Mouse (Mus musculus): Measurements from ENCODE around the gene Oprd1.

Oprd1 gene

DNA sequence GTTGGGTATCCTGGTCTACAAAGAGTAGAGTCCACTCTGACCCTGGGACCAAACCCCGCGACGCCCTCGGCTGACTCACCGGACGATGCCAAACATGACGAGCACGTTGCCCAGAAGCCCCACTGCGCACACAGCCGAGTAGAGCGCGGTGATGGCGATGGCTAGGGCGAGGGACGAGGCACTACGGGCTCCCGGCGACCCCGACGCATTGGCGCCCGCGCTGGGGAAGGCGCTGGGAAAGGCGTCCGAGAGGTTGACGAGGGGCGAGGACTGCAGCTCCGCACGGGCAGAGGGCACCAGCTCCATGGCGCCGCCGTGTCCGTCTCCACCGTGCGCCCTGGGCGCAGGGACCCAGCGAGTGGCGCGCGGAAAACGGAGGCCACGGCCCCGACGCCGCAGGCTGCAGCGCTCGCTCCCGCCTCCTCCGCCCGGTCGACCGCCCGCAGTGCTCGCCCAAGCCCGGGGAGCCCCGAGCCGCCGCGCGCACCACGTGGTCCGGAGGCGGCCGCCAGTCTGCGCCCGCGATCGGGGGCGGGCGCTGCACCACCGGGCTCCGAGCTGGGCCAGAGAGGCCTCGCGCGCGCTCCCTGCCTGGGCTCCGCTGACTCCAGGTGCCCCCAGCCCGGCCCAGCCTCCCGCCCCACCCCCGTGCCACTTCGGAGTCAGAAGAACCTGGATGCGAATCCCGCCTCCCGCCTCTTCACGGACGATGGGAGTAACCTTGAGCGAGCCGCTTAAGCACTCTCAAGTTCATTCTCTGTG, at the start of gene Oprd1:
Gene Oprd1 (minus strand): TSS at position 407 of the 762 bp plus-strand sequence.
- DNase-seq (ENCODE audit: low read depth, low spot score) = peak; percentile 46

DNA sequence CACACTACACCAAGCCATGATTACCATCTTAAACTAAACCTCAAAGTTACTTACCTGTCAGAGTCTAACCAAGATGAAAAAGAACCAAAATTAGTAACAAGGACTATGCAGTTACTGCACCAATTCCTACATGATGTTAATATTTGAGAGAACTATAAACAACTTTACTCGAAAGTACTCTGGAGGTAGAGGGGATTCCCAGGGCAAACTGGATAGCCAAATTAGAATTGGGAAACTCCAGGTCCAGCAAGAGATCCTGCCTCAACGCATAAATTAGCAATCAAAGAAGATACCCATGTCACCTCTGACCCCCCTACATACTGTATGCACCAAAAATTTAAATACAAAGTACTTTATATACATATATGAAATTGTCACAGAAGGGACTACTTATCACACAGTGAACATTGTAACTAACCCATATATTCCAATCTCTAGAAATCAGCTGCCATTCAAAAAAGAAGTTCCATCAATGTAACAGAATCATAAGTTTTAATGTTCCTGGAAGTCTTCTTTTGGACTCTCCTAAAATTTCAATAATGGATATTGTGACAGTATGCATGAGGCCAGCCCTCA, 43.6 kb upstream of the Oprd1 start:
- no peak for DNase-seq (ENCODE audit: low read depth, low spot score)

DNA sequence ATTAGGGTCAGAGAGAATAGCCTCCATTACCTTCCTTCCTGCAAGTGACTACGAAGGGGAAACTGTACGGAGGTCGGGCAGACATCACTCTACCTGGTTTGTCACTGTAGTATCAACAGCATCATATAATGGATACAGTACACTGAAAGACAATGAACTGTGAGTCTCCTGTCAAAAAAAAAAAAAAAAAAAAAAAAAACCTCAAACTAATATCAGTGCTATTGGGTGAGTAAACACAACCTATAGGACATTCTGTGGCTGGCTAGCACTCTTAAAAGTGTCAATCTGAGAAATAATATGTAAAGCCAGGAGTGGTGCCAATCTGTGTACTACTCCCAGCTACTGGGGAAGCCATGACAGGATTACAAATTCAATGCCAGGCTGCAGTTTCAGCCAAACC, 38.9 kb upstream of the Oprd1 start:
- no peak for DNase-seq (ENCODE audit: low read depth, low spot score)

DNA sequence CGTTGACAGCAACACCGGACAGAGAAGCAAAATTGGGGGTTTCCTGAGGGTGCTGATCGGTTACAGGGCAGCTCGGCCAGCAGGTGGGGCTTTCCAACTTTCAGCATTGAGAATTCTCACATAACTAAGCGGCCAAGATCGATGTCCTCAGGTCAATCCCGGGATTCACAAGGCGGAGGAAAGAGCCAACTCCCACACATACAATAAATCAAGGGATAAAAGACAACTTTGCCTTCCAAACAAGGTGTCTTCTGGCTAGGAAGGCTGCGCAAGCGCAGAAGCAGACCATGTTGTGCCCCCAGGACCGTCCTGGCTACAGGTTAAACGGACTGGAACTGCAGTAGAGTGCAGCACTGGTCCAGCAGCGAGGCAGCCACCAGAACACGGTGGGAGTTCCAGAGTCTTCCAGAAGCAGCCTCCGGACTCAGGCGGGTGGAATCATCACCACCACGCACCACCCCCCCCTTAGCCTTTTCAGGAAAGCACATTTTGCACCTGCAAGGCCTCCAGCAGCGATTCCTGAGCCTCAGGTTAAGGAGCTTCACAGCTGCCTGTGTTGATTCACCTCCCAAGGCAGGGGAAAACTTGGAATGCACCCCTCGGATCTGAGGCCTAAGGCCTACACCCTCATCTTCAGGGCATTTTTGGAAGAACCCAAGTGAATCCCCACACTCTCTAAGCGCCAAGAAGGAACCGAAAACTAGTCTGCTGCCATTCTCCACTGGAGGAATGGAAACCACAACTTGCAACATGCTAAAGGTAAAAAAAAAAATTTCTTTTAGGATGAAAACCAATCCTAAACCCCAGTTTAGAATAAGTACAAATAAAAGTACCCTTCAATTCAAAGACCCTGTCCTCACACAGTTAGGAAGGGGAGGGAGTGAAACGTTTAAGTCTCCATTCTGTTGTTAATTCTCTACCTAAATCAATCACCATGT, 37.7 kb upstream of the Oprd1 start:
- DNase-seq (ENCODE audit: low read depth, low spot score) = peak; percentile 67

DNA sequence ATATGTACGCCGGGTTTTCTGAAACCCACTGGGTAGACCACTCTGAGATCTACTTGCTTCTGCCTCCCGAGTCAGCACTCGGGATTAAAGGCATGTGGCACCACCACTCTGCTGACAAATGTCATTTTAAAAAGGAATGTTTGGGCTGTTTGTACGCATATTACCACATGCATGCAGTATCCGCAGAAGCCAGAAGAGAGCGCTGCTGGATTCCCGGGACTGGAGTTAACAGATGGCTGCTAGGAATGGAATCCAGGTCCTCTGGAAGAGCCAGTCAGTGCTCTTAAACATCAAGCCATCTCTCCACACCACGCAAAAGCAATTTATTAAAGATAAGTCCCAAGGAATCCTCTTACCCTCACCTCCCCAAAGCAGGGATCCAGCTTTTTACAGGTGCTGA, 36.4 kb upstream of the Oprd1 start:
- DNase-seq (ENCODE audit: low read depth, low spot score) = peak; percentile 82

DNA sequence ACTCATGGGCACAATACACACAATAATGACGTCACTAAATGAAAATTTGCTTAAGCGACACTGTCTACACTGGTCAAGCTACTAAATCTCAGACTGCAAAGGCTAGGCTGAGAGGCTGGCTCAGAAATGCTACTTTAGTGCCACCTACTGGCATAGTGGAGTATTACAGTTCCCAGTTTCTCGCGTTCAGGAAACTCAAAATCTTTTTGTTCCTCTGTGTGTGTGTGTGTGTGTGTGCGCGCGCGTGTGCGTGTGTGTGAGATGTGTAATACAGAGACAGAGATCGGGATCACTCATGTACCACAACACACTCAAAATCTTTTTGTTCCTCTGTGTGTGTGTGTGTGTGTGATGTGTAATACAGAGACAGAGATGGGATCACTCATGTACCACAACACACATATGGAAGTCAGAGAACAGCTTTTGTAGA, 34.4 kb upstream of the Oprd1 start:
- peak; percentile 82 for DNase-seq (ENCODE audit: low read depth, low spot score)

DNA sequence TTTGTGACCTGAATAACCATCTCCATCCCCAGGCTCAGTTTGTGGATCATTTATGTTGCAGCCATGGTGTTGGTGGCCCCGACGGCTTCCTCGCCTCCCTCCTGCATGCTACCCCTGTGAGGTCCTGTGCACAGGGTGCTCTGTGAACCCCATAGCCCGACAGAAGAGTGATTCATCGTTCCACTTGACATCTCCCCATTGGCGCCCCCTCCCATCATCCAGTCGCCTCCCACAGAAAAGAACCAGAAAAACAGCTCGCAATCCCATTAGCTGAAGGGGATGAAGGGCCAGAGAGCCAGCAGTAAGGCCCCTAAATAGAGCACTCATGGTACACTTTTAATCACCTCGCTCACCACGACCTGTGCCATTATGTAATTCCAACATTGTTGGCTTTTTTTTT, 32.2 kb upstream of the Oprd1 start:
- no peak for DNase-seq (ENCODE audit: low read depth, low spot score)

DNA sequence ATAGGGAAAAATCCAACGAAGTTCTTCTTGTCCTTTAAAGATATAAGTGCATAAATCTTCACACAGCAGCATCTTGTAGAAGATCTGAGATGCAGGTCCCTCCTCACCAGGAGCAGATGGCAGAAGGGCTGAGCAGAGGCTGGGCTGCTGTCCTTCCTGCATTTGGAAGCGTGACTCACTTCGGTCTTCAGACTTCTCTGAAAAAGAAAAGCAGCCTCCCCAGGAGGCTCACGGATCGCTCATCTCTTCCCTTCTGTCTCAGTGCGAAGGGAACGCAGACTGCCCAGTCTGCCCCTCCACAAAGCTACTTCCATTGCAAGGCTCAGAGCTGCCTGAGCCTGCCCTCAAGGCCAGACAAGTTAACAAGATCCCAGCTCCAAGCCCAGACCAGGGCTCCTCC, 26.6 kb upstream of the Oprd1 start:
- no peak for DNase-seq (ENCODE audit: low read depth, low spot score)

DNA sequence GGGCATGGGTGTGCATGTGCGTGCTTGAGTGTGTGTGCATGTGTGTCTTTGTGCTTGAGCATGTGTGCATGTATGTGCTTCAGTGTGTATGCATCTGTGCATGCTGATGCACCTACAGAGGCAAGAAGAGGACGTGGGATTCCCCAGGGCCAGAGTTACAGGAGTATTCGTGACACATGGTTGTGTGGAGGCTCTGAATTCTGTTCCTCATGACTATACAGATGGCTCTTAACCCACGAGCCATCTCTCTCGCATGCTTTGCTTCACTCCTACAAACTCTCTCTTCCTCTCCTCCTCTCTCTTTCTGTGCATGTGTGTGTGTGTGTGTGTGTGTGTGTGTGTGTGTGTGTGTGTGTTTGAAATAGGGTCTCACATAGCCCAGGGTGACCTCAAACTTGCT, 25.5 kb upstream of the Oprd1 start:
- no peak for DNase-seq (ENCODE audit: low read depth, low spot score)

DNA sequence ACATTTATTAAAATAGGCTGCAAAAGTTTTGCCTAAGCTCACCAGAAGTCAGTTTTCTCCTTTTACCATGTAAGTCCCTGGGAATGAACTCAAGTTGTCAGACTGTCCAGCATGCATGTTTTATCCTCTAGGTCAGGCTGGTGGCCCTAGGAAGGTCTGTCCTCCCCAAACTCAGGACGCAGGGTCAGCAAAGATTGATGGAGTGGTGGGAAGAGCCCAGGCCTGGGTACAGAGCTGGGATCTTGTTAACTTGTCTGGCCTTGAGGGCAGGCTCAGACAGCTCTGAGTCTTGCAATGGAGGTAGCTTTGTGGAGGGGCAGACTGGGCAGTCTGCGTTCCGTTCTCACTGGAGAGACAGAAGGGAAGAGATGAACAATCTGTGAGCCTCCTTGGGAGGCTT, 25.0 kb upstream of the Oprd1 start:
- no peak for DNase-seq (ENCODE audit: low read depth, low spot score)

DNA sequence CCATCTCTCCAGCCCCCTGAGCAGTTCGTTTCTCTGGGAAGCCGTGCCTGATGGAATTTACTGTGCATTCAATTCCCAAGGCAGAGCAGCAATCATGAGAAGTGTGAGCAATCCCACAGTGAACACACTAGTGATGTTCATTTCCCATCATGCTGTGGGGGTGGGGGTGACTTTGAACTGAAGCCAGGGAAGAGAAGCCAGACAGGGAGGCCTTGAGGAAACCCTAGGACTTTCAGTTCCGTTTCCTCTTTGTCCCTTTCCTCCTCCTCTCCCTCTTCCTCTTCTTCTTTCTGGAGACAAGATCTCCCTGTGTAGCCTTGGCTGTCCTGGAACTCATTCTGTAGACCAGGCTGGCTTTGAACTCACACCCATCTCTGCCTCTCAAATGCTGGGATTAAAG, 23.1 kb upstream of the Oprd1 start:
- no peak for DNase-seq (ENCODE audit: low read depth, low spot score)

DNA sequence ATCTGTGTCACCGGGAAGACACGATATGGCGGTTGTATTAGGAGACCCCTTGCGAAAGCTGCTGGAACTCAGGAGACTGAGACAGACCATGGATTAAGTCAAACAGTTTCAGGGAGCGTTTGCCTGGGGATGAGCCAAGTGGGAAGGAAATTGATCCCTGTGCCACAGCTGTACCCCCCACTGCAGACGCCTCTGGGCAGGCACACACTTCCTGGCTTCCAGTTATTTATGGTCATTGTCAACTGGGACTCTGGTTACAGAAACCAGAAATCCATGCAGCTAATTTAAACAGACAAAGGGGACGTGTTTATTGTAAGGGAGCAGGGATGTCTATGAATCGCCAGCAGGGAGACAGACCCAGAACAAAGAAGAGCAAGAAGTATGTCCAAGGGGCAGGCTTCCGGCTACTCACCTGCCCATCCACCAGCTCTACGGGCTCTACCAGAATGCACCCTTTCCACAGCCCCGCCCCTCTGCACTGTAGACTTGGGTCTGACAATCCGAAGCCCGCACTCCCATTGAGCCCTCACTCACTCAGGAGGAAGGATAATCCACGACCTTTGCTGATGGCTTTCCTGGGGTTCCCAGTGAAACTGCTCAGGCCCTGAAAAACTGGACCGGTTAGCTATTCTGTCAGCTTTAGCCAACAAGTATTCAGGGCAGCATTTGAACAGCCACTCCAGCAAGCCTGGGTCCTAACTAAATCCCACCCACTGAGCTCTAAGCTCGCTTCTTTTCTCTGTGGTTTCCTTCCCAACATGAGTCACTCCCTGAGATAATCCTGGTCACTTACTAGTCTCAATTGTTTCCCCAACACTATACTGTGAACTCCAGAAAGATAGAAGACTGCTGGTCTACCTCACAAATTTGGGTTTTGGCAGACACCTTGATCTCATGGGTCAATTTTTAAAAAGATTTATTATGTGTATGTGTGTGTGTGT, 22.3 kb upstream of the Oprd1 start:
- DNase-seq (ENCODE audit: low read depth, low spot score) = no peak

DNA sequence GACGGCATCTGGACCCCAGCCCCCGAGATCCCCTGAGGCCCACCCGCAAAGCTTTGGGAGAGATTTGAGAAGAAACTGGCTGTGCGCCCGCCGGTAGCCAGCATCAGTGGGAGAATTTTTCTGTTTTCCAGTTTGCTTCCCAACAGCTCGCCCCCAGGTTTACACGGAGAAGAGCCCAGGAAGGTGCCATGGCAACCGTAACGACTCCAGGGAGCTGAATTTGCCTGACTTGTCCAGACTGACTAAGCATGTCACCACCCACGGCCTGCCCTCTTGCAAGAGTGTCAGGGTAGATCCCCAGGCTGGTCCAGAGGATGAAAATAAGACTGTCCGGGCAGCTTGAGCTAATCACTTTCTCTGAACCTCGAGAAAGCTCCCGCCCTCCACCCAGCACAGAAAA, 21.4 kb upstream of the Oprd1 start:
- peak; percentile 52 for DNase-seq (ENCODE audit: low read depth, low spot score)

DNA sequence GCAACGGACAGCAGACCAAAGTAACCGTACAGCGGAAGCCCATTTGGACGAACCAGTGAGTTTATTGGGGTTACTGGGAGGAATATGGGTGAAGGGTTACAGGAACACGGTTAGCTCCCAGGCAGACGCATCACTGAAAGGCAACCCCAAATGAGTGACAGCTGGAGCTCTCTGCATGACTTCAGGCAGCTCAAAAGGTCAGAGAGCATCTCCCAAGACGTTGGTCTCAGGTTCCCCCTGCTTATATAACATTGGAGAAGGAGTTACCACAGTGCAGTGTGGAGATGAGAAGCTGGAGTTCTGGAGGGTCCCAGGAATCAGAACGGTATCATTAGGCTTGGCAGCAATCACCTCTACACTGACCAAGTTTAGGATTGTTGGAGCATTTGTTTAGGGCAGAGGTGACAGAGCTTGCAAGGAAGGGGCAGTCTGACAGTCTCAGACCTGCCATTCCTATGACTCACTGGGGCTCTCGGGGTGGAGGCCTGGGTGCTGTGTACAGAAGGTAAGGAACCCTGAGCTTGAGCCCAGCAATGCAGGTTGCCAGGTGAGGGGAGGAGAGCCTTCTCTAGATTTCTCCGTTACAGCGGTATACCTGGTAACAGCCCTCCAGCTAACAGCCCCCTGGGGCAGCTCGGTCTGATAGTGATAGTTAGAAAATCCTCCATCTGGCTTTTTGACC, 12.8 kb upstream of the Oprd1 start:
- DNase-seq (ENCODE audit: low read depth, low spot score) = no peak

DNA sequence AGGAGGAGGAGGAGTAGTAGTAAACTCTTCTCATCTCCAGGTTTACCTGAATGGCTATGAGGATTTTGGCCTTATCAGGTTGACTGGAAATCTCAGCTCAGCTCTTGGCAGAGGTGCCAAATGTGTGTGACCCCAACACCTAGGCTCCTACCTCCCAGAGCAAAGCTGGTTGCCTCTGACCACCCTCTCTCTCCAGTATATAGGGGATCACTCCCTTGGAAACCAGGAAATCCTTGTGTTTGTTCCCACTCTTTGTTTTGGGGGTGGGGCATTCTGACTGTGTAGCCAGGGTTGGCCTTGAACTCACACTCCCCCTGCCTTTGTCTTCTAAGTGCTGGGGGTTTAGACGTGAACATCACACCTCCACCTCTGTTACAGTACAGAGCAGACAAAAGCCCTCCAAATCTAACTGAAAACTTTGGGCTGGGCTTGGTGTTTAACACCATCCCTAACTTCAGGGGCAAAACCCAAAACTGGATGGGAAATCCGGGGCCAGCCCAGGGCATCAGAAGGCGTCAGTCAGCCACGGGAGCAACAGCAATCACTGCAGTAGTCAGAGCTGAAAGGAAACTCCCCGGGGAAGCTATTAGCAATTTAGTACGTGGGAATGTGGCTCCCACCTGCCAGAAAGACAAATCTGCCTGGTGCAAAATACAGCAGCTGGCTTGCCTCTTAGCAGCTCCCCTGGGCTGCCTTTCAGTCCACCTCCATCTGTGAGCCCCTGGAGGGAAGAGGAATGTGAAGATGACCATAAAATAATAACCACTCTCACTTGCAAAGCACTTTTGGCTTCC, 10.8 kb upstream of the Oprd1 start:
- DNase-seq (ENCODE audit: low read depth, low spot score) = peak; percentile 95

DNA sequence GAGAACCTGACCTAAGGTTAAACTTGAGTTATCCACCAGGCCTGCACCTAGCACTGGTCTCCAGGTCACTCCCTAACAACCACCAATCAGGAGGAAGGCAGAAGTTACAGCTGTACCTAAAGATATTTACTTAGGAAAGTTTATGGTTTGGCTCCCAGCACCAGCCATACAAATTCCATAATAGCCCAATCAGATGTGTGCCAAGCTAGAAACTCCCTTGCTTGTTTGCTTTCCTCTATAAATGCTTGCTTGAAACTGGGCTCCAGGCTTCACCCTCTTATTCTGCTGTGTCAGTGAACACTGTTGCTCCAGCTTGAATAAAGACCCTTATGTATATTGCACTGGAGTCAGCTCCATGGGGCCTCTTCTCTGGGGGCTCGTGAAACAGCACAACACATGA, 7.4 kb upstream of the Oprd1 start:
- no peak for DNase-seq (ENCODE audit: low read depth, low spot score)

DNA sequence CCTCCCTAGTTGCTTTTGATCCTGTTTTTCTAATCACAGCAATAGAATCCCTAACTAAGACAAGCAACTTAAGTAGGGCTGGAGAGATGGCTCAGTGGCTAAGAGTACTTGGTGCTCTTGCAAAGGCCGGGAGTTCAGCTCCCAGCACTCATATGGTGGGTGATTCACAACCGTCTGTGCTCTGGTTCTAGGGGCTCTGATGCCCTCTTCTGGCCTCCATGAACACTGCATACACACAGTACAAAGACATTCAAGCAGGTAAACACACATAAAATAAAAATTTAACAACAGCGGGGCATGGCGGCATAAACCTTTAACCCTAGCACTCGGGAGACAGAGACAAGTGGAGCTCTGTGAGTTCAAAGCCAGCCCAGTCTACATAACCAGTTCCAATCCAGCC, 1.9 kb upstream of the Oprd1 start:
- DNase-seq (ENCODE audit: low read depth, low spot score) = peak; percentile 68

DNA sequence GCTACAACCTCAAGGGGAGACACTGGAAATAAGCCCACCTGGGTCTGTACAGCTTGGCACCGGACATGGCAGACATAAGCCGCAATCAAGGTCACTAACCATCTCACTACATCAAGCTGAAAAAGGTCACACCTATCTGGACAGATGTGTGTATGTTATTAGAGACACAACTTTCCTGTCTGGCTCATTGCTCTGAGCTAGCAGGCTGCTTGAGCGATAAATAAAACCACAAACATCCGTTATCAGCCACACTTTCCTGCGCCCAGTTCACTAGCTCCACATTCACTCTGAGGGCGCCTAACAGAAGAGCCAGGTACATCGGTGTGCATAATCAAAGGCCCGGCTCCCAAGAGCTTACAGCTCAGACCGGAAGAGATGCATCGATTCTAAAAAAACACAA, 806 bp upstream of the Oprd1 start:
- DNase-seq (ENCODE audit: low read depth, low spot score) = no peak

DNA sequence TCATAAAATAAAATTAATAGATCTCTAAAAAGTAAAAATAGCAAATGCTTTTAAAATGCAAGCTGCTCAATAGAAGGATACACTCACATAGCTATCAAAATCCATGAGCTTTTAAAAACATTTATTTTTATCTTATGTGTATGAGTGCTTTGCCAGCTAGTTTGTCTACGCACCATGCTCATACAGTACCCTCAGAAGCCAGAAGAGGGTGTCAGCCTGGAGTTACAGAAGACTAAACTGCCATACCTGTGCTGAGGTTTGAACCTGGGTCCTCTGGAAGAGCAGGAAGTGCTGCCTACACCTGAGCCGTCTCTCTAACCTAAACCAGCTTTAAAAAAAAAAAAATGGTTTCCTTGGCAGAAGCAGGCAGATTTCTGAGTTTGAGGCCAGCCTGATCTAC, 5.6 kb downstream of the Oprd1 start:
- DNase-seq (ENCODE audit: low read depth, low spot score) = peak; percentile 67

DNA sequence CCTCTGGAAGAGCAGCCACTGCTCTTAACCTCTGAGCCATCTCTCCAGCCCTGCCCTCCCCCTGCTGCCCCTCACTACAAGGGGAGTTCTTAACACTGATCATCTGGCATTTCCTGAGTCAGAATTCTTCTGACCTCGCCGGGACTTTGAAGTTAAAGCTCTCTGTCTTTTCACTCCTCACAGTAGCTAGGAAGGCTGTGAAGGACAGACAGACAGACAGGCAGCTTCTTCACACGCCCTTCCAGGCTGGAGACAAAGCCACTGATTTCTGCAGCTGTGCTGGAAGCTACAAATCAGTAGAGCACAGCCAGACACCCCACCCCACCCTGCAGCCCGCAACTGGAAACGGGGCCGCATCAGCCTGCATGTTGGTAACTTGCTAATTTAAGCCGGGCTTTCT, 7.3 kb downstream of the Oprd1 start:
- DNase-seq (ENCODE audit: low read depth, low spot score) = peak; percentile 59
